Mouse (Mus musculus): ENCODE data around the gene G430095P16Rik.

Gene G430095P16Rik

GRCm38 (mm10) chr8:84742171-84743053 lies 19.6 kb downstream of the G430095P16Rik start:
- DNase-seq (ENCODE audit: low read depth): no peak

GRCm38 (mm10) chr8:84743054-84743415 lies 20.2 kb downstream of the G430095P16Rik start:
- no peak for DNase-seq (ENCODE audit: low read depth)

- no peak for DNase-seq (ENCODE audit: low read depth)
Observed at GRCm38 (mm10) chr8:84743517-84744420, 21.0 kb downstream of the G430095P16Rik start.

GRCm38 (mm10) chr8:84745032-84745925 lies 22.5 kb downstream of the G430095P16Rik start:
- no peak for DNase-seq (ENCODE audit: low read depth)

- no peak for DNase-seq (ENCODE audit: low read depth)
Observed at GRCm38 (mm10) chr8:84749519-84749918, 26.7 kb downstream of the G430095P16Rik start.

- DNase-seq (ENCODE audit: low read depth): no peak
Observed at GRCm38 (mm10) chr8:84752734-84753582, 30.2 kb downstream of the G430095P16Rik start.

- no peak for DNase-seq (ENCODE audit: low read depth)
Observed at GRCm38 (mm10) chr8:84757501-84757900, 34.7 kb downstream of the G430095P16Rik start.

- no peak for DNase-seq (ENCODE audit: low read depth)
Observed at GRCm38 (mm10) chr8:84758308-84758707, 35.5 kb downstream of the G430095P16Rik start.

- no peak for DNase-seq (ENCODE audit: low read depth)
Observed at GRCm38 (mm10) chr8:84759126-84759525, 36.3 kb downstream of the G430095P16Rik start.

GRCm38 (mm10) chr8:84759718-84760117 lies 36.9 kb downstream of the G430095P16Rik start:
- no peak for DNase-seq (ENCODE audit: low read depth)

GRCm38 (mm10) chr8:84760405-84760805 lies 37.6 kb downstream of the G430095P16Rik start:
- DNase-seq (ENCODE audit: low read depth): no peak

GRCm38 (mm10) chr8:84760901-84761300 lies 38.1 kb downstream of the G430095P16Rik start:
- no peak for DNase-seq (ENCODE audit: low read depth)

GRCm38 (mm10) chr8:84764100-84764499 lies 41.3 kb downstream of the G430095P16Rik start:
- DNase-seq (ENCODE audit: low read depth): no peak

- DNase-seq (ENCODE audit: low read depth): no peak
Observed at GRCm38 (mm10) chr8:84764870-84765495, 42.2 kb downstream of the G430095P16Rik start.

- no peak for DNase-seq (ENCODE audit: low read depth)
Observed at GRCm38 (mm10) chr8:84765629-84766028, 42.8 kb downstream of the G430095P16Rik start.

GRCm38 (mm10) chr8:84766422-84766821 lies 43.6 kb downstream of the G430095P16Rik start:
- DNase-seq (ENCODE audit: low read depth): no peak

- DNase-seq (ENCODE audit: low read depth): no peak
Observed at GRCm38 (mm10) chr8:84767221-84767620, 44.4 kb downstream of the G430095P16Rik start.

- no peak for DNase-seq (ENCODE audit: low read depth)
Observed at GRCm38 (mm10) chr8:84768343-84769095, 45.7 kb downstream of the G430095P16Rik start.

- no peak for DNase-seq (ENCODE audit: low read depth)
Observed at GRCm38 (mm10) chr8:84769324-84769723, 46.5 kb downstream of the G430095P16Rik start.
